Mouse (Mus musculus) gastrocnemius, postnatal 36 days (tissue): ENCODE measurements around the gene Arhgap17. TPM values are rescaled to one million over a fixed set of nuclear protein-coding genes. Genes with fewer than 3 reads are reported as not detected.

ENCODE experiments used
- DNase-seq, 2 experiments: peaks; one replicate each; pipeline ENCODE4 v3.0.0; 2022
- intact Hi-C: fragments of 180-260 bp; cut with DNase I; formaldehyde crosslinking; loops from one replicate; pipeline ENCODE4 v1.15.1; 2025
- total RNA-seq, 2 experiments: library from RNA; stranded (reverse); gene quantifications; 2 replicates each; pipeline ENCODE4 v1.2.3; 2021

Arhgap17 gene
- total RNA-seq, 2 experiments from 2014 or later, result 13.5 to 15.9 TPM

DNA sequence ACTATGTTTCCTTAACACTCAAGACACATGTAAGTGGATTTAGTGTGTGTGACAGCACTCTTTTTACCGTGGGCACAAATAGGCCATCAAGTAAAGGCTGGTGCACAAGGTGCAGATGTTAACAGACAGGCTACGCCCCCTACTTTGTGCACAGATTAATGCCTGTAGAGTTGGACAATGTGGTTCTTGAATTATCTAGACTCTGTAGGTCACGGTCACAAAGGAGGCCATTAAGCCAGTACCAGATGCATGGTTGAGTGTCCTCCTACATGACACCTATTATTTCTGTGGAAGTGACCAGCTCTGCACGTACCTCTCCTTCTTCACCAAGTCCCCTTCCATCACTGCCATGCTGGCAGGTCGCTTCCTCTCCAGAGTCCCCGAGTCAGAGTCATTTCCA lies 73.6 kb downstream of the Arhgap17 start:
- intact Hi-C loops, result no loop called here
- DNase-seq, result no peak

DNA sequence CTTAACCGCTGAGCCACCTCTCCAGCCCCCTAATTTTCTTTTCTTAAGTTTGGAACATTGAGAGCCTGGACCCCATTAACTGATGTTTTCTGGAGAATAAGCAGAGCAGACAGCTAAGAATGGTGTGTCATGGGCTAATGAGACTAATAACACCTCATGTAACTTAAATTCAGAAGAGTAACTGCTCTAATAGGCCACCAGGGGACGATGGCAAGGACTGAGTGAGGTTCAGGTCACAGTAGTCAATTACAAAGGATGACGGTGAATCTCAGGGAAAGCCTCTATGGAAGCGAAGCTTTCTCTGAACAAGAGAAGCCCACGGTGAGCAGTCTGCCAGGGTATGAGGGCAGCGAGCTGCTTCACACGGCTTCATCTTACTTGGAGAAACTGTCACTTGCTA lies 74.3 kb downstream of the Arhgap17 start:
- DNase-seq, result no peak
- intact Hi-C loops, result no loop called here

- intact Hi-C loops, result no loop called here
These were observed 75.8 kb downstream of the Arhgap17 start for GRCm38 (mm10) chr7:123293898-123294297.

DNA sequence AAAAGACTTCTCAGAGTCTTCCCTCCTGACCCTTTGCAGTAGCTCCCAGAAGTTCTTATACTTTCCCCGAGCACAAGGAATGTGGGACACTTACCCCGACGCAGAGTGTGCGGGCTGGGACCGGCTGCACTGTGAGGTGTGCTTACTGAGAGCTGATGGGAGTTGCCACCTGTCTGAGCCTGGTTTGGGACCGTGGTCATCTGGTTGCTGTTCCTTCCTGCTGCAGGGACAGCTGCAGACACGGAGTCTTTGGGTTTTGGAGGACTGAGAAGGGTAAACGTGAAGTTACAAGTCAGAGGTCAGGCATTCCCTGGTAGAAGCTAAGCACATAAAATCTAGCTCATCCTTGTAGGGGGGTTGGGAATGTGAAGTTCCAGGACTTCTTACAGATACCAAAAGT lies 77.8 kb downstream of the Arhgap17 start:
- no peak for DNase-seq
- intact Hi-C loops, result no loop called here

More at GRCm38 (mm10) chr7:123293898-123294297, 75.8 kb downstream of the Arhgap17 start:
- DNase-seq, result no peak

- intact Hi-C loops, result loop anchor here (5.0 kb wide), 1 partner anchor 948 kb away; no protein-coding TSS in a partner anchor
- no peak for DNase-seq
These were observed 80.5 kb downstream of the Arhgap17 start for GRCm38 (mm10) chr7:123289176-123289575.

DNA sequence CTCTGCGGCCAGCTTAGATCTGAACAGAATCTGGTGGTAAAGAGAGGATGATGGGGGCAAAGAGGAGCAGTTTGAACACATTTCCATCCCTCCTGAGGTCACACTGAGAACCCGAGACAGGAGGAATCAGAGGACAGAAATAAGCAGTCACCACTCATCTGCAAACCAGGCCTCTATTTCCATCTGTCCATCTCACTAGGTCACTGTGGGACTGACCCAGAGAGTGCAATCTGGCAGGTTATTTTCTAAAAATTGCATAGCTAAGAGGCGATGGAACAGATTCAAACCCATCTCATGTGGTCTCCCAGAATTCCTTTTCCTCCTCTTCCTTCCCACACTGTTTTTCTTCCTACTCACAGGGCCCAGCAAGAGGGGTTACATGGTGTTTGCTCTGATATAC lies 81.8 kb downstream of the Arhgap17 start:
- intact Hi-C loops, result loop anchor here (5.0 kb wide), 1 partner anchor 949 kb away; no protein-coding TSS in a partner anchor

GRCm38 (mm10) chr7:123285896-123286295 lies 83.8 kb downstream of the Arhgap17 start:
- DNase-seq, result no peak
- intact Hi-C loops, result loop anchor here (5.0 kb wide), 1 partner anchor 951 kb away; no protein-coding TSS in a partner anchor

More for the DNA sequence above, 81.8 kb downstream of the Arhgap17 start:
- DNase-seq, result no peak

DNA sequence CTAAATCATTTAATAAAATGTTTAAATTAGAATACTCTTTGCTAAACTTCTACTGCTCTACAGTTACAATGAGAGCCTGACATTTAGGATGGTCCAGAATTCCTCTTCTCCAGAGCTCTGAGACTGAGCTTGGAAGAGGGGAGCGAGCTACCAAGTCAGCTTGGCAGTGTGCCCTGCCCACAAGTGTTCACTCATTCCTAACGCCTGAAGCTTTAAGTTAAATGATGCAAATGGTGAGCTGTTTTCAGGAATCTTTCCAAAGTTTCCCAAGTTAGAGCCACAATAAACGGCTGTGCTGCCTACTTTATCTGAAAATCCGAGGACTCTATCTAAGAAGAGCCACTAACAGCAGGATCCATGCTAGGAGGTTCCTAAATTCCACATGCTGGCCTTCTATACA lies 85.9 kb downstream of the Arhgap17 start:
- DNase-seq, result no peak
- intact Hi-C loops, result no loop called here

- intact Hi-C loops, result no loop called here
- DNase-seq, result no peak
These were observed 89.9 kb downstream of the Arhgap17 start for GRCm38 (mm10) chr7:123279797-123280196.

- DNase-seq, result no peak
- intact Hi-C loops, result no loop called here
These were observed 93.1 kb downstream of the Arhgap17 start for GRCm38 (mm10) chr7:123276568-123276967.

DNA sequence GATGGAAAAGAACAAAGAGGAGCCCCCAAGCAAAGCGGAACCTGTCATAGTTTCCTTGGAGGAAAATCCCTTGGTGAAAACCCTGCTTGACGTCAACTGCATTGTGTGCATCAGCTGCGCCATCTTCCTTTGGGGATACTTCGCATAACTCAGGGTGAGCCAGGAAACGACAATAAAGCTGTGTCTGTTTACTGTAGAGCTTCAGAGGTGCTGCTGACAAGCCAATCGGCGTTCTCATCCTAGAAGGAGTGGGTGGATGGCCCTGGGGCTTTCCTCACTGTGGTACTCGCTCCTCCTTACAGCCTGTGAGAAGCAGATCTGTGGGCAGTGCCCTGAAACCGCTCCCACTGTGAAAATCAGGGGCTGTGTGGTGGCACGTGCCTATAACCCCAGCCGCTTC lies 96.7 kb downstream of the Arhgap17 start:
- intact Hi-C loops, result no loop called here
- DNase-seq, result no peak

DNA sequence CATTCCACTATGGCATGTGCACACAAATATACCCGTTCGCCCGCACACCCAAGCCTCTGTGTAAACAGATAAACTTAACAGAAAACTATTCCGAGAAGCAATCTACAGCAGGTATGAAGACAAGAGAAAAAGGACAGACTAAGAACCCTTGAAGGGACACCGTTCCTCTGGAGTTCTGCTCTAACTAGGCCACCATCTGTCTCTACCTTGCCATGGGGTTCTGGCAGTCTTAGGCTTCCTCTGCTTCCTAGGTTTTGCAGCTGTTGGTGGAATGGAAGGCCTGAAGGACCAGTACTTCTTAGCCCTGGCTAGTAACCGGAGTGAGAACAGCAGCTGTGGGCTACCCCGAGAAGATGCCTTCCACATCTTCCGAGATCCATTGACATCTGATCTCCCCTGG lies 111.6 kb downstream of the Arhgap17 start:
- DNase-seq, result no peak
- intact Hi-C loops, result no loop called here

DNA sequence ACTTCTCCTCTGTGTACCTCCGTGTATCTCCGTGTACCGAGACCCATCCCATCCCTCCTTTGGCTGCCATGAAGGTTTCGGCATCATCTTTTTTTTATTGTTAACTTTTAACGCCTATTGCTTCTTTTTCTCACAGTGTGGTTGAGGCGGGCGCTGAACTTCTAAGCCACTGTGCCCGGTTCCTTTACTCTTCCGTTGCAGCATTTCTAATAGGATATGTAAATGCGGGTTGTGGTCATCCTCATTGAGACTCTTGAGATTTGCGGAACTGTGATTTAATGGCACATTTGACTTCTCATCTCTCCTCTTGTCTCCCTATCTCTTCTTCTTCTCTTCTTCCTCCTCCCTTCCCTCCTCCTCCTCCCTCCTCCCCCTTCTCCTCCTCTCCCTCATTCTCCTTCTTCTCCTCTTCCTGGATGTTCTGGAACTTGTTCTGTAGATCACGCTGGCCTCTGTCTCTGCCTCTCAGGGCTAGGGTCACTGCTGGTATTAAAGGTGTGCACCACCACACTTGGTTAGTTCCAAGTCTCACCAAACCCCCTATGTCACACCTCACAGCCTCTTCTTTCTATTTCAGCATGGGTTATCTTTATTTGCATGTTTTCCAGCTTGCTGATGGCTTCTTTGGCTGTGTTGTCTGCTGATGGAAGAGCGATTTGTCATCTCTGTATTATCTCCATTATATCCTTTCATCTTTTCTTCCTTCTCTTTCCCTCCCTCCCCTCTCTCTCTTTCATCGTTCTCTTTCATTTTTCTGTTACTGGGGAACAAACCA lies 115.3 kb downstream of the Arhgap17 start:
- intact Hi-C loops, result no loop called here
- DNase-seq, result no peak

DNA sequence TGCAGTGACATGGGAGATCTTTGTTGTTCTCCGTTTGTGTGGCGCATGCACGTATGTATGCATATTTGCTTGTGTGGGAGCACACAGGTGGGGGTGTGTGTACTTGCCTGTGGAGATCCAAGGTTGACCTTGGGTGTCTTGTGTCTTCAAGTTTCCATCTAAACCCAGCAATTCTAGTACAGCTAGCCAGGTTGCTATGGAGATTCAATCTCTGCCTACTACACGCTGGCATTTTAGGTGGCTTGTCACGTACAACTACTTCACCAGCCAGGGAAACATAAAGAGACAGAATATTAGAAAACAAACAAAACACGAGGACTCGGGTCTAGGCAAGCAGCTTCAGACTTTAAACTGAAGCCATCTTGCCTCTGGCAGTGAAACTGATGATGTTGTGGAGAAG lies 116.3 kb downstream of the Arhgap17 start:
- no peak for DNase-seq
- intact Hi-C loops, result no loop called here

DNA sequence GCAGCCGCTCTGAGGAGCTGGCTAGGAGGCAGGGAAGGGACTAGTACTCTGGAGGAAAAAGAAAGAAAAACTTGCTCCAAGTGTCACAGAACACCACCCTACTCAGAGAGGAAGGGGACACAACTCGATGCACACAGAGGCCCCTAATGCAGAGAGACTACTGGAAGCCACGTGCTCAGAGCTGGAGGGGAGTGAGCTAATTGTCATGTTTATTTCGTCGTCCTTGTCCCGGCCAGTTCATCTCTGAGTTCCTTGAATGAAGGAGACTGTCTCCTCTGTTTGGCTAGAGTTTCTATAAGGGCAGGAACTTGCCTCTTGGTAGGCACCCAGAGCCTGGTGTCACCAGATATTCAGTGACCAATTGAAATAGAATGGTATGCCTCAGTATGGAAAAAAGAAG lies 118.4 kb downstream of the Arhgap17 start:
- intact Hi-C loops, result no loop called here
- DNase-seq, result no peak

DNA sequence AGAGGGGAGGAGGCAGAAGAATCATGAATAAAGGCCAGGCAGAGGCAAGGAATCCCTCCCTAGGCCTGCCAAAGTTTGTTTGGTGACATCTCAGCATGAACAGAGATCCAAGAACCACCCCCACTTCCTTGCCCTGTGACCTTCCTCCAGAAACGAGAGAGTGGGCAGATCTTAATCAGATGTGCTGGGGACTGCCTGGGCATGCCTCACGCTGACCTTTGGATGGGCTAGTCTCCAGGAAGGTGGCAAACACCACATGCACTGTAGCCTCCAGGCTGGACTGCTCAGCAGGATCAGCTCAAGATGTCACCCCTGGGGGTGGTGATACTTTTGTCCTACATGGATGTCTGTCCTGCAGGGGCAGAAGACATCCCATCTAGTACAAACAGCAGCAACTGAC lies 121.5 kb downstream of the Arhgap17 start:
- no peak for DNase-seq
- intact Hi-C loops, result no loop called here

GRCm38 (mm10) chr7:123246504-123247084 lies 123.1 kb downstream of the Arhgap17 start:
- DNase-seq, result no peak
- intact Hi-C loops, result no loop called here

- intact Hi-C loops, result no loop called here
- no peak for DNase-seq
These were observed 124.9 kb downstream of the Arhgap17 start for GRCm38 (mm10) chr7:123244833-123245232.

DNA sequence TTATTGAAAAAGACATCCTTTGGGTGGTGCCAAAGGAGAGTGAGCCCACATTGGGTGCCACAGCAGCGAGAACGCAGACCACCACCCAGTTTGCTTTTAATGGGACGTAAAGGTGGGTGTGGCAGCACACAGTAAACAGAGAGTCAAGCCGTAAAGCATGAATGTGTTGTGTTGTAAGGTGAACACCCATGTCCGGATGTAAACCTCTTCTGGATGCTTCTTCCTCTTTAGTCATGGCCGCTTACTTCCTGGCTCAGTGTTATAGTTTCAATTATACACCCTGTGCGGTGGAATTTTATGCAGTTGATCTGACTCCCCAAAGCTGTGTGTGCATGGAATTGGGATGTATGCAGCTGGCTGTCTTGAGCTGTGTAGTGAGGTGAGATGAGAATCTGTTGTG lies 127.5 kb downstream of the Arhgap17 start:
- DNase-seq, result no peak
- intact Hi-C loops, result no loop called here

GRCm38 (mm10) chr7:123240064-123240463 lies 129.7 kb downstream of the Arhgap17 start:
- intact Hi-C loops, result no loop called here
- no peak for DNase-seq

- DNase-seq, result no peak
- intact Hi-C loops, result no loop called here
These were observed 131.1 kb downstream of the Arhgap17 start for GRCm38 (mm10) chr7:123238621-123239020.

DNA sequence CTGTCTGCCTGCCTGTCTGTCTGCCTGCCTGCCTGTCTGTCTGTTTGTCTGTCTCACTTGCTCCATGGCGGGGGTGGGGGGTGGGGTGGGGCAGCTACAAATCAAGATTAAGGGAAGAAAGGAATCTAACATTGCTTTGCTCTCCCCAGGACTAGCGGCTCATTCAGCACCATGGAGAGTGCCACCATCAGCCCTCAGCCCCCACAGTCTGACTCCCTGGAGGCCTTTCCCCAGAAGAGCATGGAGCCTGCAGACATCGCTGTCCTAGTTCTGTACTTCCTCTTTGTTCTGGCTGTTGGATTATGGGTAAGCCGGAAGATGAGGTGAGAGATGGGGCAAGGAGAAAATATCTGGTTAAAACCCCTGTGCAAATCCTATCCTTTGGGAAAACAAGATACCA lies 134.3 kb downstream of the Arhgap17 start:
- intact Hi-C loops, result no loop called here
- no peak for DNase-seq
